In genomic region chr13:113981461-113982000, GRCm38 (mm10) we compare ENCODE assay signal across 12 mouse cellular contexts.
A peak's percentile ranks its signal among the peaks of the same experiment; 100 is the strongest.
DNase-seq lines count a peak whose midpoint lies in the region; ATAC-seq and TF ChIP-seq lines count a peak whose summit lies in the region.
"Had no signal": no experiment of that assay in that cellular context is flagged by ENCODE, and none has a peak within 500 bp of the region (broad histone marks: within the 10 kb centered on the region; RNA-seq: fewer than 3 reads in every experiment).

No protein-coding gene starts in this region.

- no peak for TF ChIP-seq CTCF in midbrain, postnatal 0 days (IDR thresholded peaks at IDR 0.05)

- H3K4me2 ChIP-seq in embryonic facial prominence, embryonic 11.5 days (ENCODE audit: low read depth, low read length), result no peak overlapping the region
- H3K4me2 ChIP-seq in hindbrain, embryonic 14.5 days (replicated peaks), result peak overlapping the region; percentile 25
- H3K4me2 ChIP-seq in midbrain, postnatal 0 days (ENCODE audit: low read depth, low read length, poor library complexity, severe bottlenecking), result peak overlapping the region; percentile 23
- H3K4me2 ChIP-seq: embryonic facial prominence, embryonic 15.5 days; lung, embryonic 15.5 days had no signal

- no peak overlapping the region for H3K27ac ChIP-seq in embryonic facial prominence, embryonic 11.5 days (replicated peaks; ENCODE audit: low read depth, low read length)
- no peak overlapping the region for H3K27ac ChIP-seq in hindbrain, embryonic 14.5 days
- no peak overlapping the region for H3K27ac ChIP-seq in midbrain, postnatal 0 days (ENCODE audit: low read depth, low read length)
- H3K27ac ChIP-seq: embryonic facial prominence, embryonic 15.5 days; lung, embryonic 15.5 days had no signal

- H3K4me3 ChIP-seq in embryonic facial prominence, embryonic 11.5 days (ENCODE audit: low read depth, low read length), result no peak overlapping the region
- no peak overlapping the region for H3K4me3 ChIP-seq in hindbrain, embryonic 14.5 days (replicated peaks; ENCODE audit: low read length)
- no peak overlapping the region for H3K4me3 ChIP-seq in midbrain, postnatal 0 days (ENCODE audit: low read depth, low read length)
- H3K4me3 ChIP-seq: embryonic facial prominence, embryonic 15.5 days; lung, embryonic 15.5 days had no signal

- H3K27me3 ChIP-seq in embryonic facial prominence, embryonic 11.5 days (ENCODE audit: control insufficient read depth, insufficient read depth, low read length), result no peaks in the 10 kb centered on the region
- H3K27me3 ChIP-seq in hindbrain, embryonic 14.5 days (ENCODE audit: control insufficient read depth, insufficient read depth, low read length), result no peaks in the 10 kb centered on the region
- H3K27me3 ChIP-seq in midbrain, postnatal 0 days (ENCODE audit: insufficient read depth, low read length), result no peaks in the 10 kb centered on the region
- H3K27me3 ChIP-seq: embryonic facial prominence, embryonic 15.5 days; lung, embryonic 15.5 days had no signal

- no peak overlapping the region for H3K9ac ChIP-seq in embryonic facial prominence, embryonic 11.5 days (replicated peaks; ENCODE audit: low read length)
- H3K9ac ChIP-seq in hindbrain, embryonic 14.5 days, result no peak overlapping the region
- no peak overlapping the region for H3K9ac ChIP-seq in midbrain, postnatal 0 days (replicated peaks; ENCODE audit: low read length, poor library complexity, severe bottlenecking)
- H3K9ac ChIP-seq: embryonic facial prominence, embryonic 15.5 days; lung, embryonic 15.5 days had no signal

- H3K9me3 ChIP-seq in embryonic facial prominence, embryonic 11.5 days (replicated peaks; ENCODE audit: control insufficient read depth, low read length), result no peaks in the 10 kb centered on the region
- H3K9me3 ChIP-seq in hindbrain, embryonic 14.5 days (ENCODE audit: control insufficient read depth, low read length), result no peaks in the 10 kb centered on the region
- H3K9me3 ChIP-seq in midbrain, postnatal 0 days (ENCODE audit: low read length), result no peaks in the 10 kb centered on the region
- H3K9me3 ChIP-seq: embryonic facial prominence, embryonic 15.5 days; lung, embryonic 15.5 days had no signal

- DNase-seq in adrenal gland, adult 2 months, result peak; percentile 46
- no peak for DNase-seq in adrenal gland, adult 8-10 months
- peak; percentile 51 for DNase-seq in embryonic facial prominence, embryonic 11.5 days (ENCODE audit: low spot score)
- DNase-seq in hindbrain, embryonic 14.5 days (ENCODE audit: low spot score), result no peak
- no peak for DNase-seq in midbrain, postnatal 0 days (ENCODE audit: low spot score)
- no peak for DNase-seq in c-Kit-positive CD71-positive TER-119-positive erythroid progenitor cells, embryonic 14.5 days (ENCODE audit: low spot score)
- no peak for DNase-seq in urinary bladder, postnatal 10 days (ENCODE audit: low spot score)
- no peak for DNase-seq in layer of hippocampus, postnatal 25 days (ENCODE audit: extremely low spot score in 1 of 2, low spot score in 1 of 2)
- DNase-seq: gastrocnemius, postnatal 36 days; heart, postnatal 4 days had no signal

- peak; percentile 85 for ATAC-seq in embryonic facial prominence, embryonic 11.5 days (replicated peaks; ENCODE audit: insufficient number of reproducible peaks, low FRiP score, low TSS enrichment, low read depth)
- no peak for ATAC-seq in hindbrain, embryonic 14.5 days (ENCODE audit: low FRiP score)
- ATAC-seq in midbrain, postnatal 0 days (ENCODE audit: low FRiP score), result no peak; the same call in 1 of the 2 replicates

- WGBS in embryonic facial prominence, embryonic 11.5 days, result 21% methylated on average over 9 of the region's 9 CpGs
- 12% methylated on average over 9 of the region's 9 CpGs for WGBS in hindbrain, embryonic 14.5 days
- WGBS in midbrain, postnatal 0 days, result 21% methylated on average over 9 of the region's 9 CpGs

- no peaks in the 10 kb centered on the region for H3K4me1 ChIP-seq in embryonic facial prominence, embryonic 11.5 days (ENCODE audit: control insufficient read depth, insufficient read depth, low read length)
- peaks cover 6% of the 10 kb centered on the region for H3K4me1 ChIP-seq in hindbrain, embryonic 14.5 days (replicated peaks; ENCODE audit: control insufficient read depth, insufficient read depth, low read length)
- no peaks in the 10 kb centered on the region for H3K4me1 ChIP-seq in midbrain, postnatal 0 days (ENCODE audit: insufficient read depth, low read length)

- no peaks in the 10 kb centered on the region for H3K36me3 ChIP-seq in embryonic facial prominence, embryonic 11.5 days (replicated peaks; ENCODE audit: control insufficient read depth, insufficient read depth, low read depth, low read length)
- no peaks in the 10 kb centered on the region for H3K36me3 ChIP-seq in hindbrain, embryonic 14.5 days (replicated peaks; ENCODE audit: control insufficient read depth, insufficient read depth)
- no peaks in the 10 kb centered on the region for H3K36me3 ChIP-seq in midbrain, postnatal 0 days (ENCODE audit: insufficient read depth, low read length)
- H3K36me3 ChIP-seq: embryonic facial prominence, embryonic 15.5 days; lung, embryonic 15.5 days had no signal

Comparison
In these comparisons a context has a peak if more than half of its experiments do, and no peak if none do; other contexts are left out.
1. DNase-seq: peak in adrenal gland, adult 2 months (single experiment) and embryonic facial prominence, embryonic 11.5 days (single experiment); none in adrenal gland, adult 8-10 months (single experiment), hindbrain, embryonic 14.5 days (single experiment), midbrain, postnatal 0 days (single experiment), c-Kit-positive CD71-positive TER-119-positive erythroid progenitor cells, embryonic 14.5 days (single experiment), urinary bladder, postnatal 10 days (single experiment) and layer of hippocampus, postnatal 25 days (0 of 2).